Mouse (Mus musculus): ENCODE measurements at regions not wholly inside any gene's neighbourhood (a gene's known extent, or its start where the extent isn't known, plus 50 kb on each side); places are given as distances from the start of the nearest gene placed in this dataset.

DNA sequence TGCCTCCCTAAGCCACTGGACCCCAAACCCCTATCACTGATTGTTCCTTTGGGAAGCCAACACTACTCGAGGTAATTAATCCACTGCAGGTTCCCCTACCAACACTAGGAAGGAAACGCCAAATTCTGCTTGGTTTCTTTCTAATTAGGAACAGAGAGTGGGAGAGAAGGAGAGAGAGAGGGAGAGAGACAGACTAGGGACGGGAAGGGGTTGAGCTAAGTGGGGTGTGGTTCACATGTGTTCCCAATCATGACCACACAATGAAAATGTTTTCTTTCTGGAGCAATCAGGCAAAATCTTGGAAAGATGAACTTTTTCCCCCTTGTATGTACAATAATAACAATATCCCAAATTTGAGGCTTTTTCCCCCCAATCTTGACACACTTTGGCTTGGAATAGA, 619.3 kb downstream of the Gm826 start:
- ATAC-seq (ENCODE audit: low FRiP score) (no peak), DNase-seq (ENCODE audit: low spot score) (no peak)
- 49% methylated on average over 3 of the region's 3 CpGs for WGBS
- TF ChIP-seq CTCF (IDR thresholded peaks at IDR 0.05), result no peak
- Histone ChIP-seq H3K36me3 (ENCODE audit: insufficient read depth, low read length) (no peaks in the 10 kb centered on the region), H3K4me3 (ENCODE audit: low read depth, low read length) (no peak overlapping the region), H3K4me2 (ENCODE audit: low read depth, low read length, poor library complexity, severe bottlenecking) (no peak overlapping the region), H3K27ac (ENCODE audit: low read depth, low read length) (no peak overlapping the region), H3K4me1 (ENCODE audit: insufficient read depth, low read length) (no peaks in the 10 kb centered on the region), H3K27me3 (ENCODE audit: insufficient read depth, low read length) (no peaks in the 10 kb centered on the region), H3K9me3 (ENCODE audit: low read length) (no peaks in the 10 kb centered on the region), H3K9ac (replicated peaks; ENCODE audit: low read length, poor library complexity, severe bottlenecking) (no peak overlapping the region)

DNA sequence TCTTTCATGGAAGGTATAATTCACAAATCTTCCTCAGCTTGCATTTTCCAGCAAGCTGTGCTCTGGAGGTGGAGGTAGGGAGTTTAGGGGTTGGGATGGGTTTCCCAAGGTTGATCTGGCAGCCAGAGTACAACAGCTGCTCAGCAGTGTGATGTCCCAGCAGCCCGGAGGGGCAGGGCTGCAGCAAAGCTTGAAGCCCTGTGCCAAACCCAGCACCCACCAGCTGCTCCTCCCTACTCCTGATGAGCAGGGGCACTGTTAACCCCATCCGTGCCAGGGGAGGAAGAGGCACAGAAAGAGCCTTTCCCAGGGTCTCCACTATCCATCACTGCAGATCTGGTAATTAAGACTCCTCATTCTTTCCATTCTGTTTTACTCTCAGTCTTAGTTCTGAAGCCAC, 615.2 kb downstream of the Gm826 start:
- H3K36me3 ChIP-seq (ENCODE audit: insufficient read depth, low read length), result no peaks in the 10 kb centered on the region
- TF ChIP-seq CTCF (IDR thresholded peaks at IDR 0.05), result no peak
- DNase-seq (ENCODE audit: low spot score), result peak; percentile 78
- H3K4me1 ChIP-seq (ENCODE audit: insufficient read depth, low read length), result no peaks in the 10 kb centered on the region
- WGBS, result 40% methylated on average over 2 of the region's 2 CpGs
- no peak overlapping the region for H3K9ac ChIP-seq (replicated peaks; ENCODE audit: low read length, poor library complexity, severe bottlenecking)
- no peak overlapping the region for H3K4me2 ChIP-seq (ENCODE audit: low read depth, low read length, poor library complexity, severe bottlenecking)
- no peaks in the 10 kb centered on the region for H3K27me3 ChIP-seq (ENCODE audit: insufficient read depth, low read length)
- no peak overlapping the region for H3K4me3 ChIP-seq (ENCODE audit: low read depth, low read length)
- no peak overlapping the region for H3K27ac ChIP-seq (ENCODE audit: low read depth, low read length)
- no peaks in the 10 kb centered on the region for H3K9me3 ChIP-seq (ENCODE audit: low read length)
- no peak for ATAC-seq (ENCODE audit: low FRiP score)

DNA sequence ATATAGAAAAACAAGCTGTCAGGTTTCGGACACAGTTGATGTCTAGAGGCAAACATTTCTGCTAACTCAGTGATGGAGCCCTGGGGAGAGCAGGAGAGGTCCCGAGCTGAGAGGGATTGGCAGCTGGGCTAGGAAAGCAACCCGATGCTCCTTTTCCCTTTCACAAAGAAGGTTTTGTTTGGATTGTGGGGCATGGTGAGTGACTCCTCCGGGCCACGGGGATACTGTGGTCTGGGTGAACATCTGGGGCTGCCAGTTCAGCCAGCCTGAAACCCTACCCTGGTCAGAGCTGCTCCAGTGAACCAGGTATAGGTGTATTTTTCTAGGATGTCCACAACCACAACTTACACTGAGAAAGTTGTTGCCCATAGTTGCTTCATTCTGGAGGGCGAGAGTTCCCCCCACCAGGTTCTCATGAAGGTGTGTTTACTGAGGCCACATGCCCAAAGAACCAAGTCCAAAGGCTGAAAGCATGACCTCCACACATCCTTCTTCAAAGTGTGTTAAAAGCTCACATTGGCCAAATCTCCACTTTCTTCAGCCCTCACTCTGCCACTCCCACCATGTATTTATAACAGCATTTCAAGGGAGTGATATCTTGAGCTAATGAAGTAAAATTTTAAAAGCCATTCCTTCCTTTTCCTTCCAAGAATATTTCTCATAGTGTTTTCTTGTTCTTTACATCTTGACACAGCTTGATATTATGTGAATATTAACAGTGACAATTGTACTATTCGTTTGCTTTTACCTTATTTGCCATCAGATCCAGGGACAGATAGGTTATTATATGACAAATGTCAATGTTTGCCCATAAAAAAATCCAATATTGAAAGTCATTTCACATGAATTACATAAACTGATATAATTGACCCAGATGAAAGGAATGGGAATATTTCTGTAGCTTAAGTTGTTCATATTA, 608.5 kb downstream of the Gm826 start:
- WGBS, result 42% methylated on average over 7 of the region's 7 CpGs
- no peak for ATAC-seq (ENCODE audit: low FRiP score)

DNA sequence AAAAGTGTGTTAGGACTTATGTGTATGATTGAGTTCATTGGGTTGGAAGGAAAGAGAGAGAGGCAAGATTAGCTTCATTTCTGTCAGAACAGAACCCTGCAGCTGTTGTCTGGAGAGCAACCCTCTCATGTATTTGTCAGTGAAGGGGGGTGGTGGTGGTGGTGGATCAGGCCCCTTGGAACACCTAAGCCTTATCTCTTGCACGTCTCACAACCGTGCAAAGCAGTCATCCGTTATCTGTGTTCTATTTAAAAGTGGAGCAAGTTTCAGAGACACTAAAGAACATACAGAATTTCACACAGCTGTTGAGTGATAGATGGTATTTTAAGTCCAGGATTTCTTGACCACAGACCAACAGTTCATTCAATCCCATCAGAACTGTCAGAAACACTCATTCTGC, 604.7 kb downstream of the Gm826 start:
- no peak for DNase-seq (ENCODE audit: low spot score)
- Histone ChIP-seq H3K9me3 (ENCODE audit: low read length) (no peaks in the 10 kb centered on the region), H3K36me3 (ENCODE audit: insufficient read depth, low read length) (no peaks in the 10 kb centered on the region), H3K27me3 (ENCODE audit: insufficient read depth, low read length) (no peaks in the 10 kb centered on the region), H3K27ac (ENCODE audit: low read depth, low read length) (no peak overlapping the region), H3K4me1 (ENCODE audit: insufficient read depth, low read length) (no peaks in the 10 kb centered on the region; the same call in 1 of the 2 replicates), H3K4me3 (ENCODE audit: low read depth, low read length) (no peak overlapping the region), H3K4me2 (ENCODE audit: low read depth, low read length, poor library complexity, severe bottlenecking) (no peak overlapping the region), H3K9ac (replicated peaks; ENCODE audit: low read length, poor library complexity, severe bottlenecking) (no peak overlapping the region)
- WGBS, result 89% methylated on average over 3 of the region's 3 CpGs
- TF ChIP-seq CTCF (IDR thresholded peaks at IDR 0.05), result no peak
- no peak for ATAC-seq (ENCODE audit: low FRiP score)

More for the DNA sequence above, 608.5 kb downstream of the Gm826 start:
- Histone ChIP-seq H3K36me3 (ENCODE audit: insufficient read depth, low read length) (no peaks in the 10 kb centered on the region), H3K27ac (ENCODE audit: low read depth, low read length) (no peak overlapping the region), H3K4me2 (ENCODE audit: low read depth, low read length, poor library complexity, severe bottlenecking) (no peak overlapping the region), H3K4me1 (ENCODE audit: insufficient read depth, low read length) (no peaks in the 10 kb centered on the region), H3K9ac (replicated peaks; ENCODE audit: low read length, poor library complexity, severe bottlenecking) (no peak overlapping the region), H3K4me3 (ENCODE audit: low read depth, low read length) (no peak overlapping the region), H3K9me3 (ENCODE audit: low read length) (no peaks in the 10 kb centered on the region), H3K27me3 (ENCODE audit: insufficient read depth, low read length) (no peaks in the 10 kb centered on the region)
- no peak for DNase-seq (ENCODE audit: low spot score)
- TF ChIP-seq CTCF (IDR thresholded peaks at IDR 0.05), result no peak

DNA sequence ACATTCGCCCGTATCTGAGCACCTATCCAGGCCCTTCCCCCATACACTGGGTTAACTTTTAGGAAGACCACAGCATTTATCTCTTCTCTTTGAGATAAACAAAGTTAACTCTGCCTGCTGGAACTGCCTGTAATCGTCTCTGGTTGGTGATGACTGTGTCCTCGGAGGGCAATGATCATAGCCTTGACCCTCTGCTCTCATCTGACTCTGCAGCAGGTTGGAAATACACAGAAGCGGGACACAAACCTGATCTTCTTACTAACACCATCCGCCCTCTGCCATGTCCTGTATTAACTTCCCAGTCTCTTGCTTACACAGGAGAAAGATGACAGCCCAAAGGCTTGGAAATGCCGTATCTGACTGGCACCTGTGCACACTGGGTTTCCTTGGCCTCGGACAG, 603.7 kb downstream of the Gm826 start:
- 91% methylated on average over 8 of the region's 8 CpGs for WGBS
- H3K4me3 ChIP-seq (ENCODE audit: low read depth, low read length), result no peak overlapping the region
- H3K27ac ChIP-seq (ENCODE audit: low read depth, low read length), result no peak overlapping the region

DNA sequence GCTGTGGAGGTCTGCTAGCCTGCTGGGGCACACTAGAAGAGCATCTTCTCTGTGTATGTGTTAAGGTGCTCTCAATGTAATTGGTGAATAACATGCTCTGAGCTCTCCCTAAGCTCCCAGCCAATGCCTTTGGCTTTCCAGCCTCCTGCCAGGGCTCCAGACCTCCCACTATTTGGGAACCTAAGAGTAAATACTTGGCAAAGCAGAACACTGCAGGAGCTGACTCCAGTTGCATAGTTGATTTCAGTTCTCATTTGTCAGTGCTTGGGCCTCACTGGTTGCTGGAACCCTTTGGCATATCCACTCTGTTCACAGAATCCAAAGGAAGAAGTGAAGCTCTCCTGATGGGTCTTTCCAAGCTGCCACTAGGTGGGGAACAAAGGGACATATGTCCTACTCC, 602.7 kb downstream of the Gm826 start:
- no peak overlapping the region for H3K4me2 ChIP-seq (ENCODE audit: low read depth, low read length, poor library complexity, severe bottlenecking)
- H3K9me3 ChIP-seq (ENCODE audit: low read length), result no peaks in the 10 kb centered on the region
- no peak overlapping the region for H3K4me3 ChIP-seq (ENCODE audit: low read depth, low read length)
- DNase-seq (ENCODE audit: low spot score), result no peak
- no peak overlapping the region for H3K27ac ChIP-seq (ENCODE audit: low read depth, low read length)
- H3K9ac ChIP-seq (replicated peaks; ENCODE audit: low read length, poor library complexity, severe bottlenecking), result no peak overlapping the region
- no peak for ATAC-seq (ENCODE audit: low FRiP score)
- TF ChIP-seq CTCF (IDR thresholded peaks at IDR 0.05), result no peak
- no peaks in the 10 kb centered on the region; the same call in 1 of the 2 replicates for H3K4me1 ChIP-seq (ENCODE audit: insufficient read depth, low read length)
- H3K36me3 ChIP-seq (ENCODE audit: insufficient read depth, low read length), result no peaks in the 10 kb centered on the region
- no peaks in the 10 kb centered on the region for H3K27me3 ChIP-seq (ENCODE audit: insufficient read depth, low read length)

More for the DNA sequence above, 603.7 kb downstream of the Gm826 start:
- no peaks in the 10 kb centered on the region for H3K36me3 ChIP-seq (ENCODE audit: insufficient read depth, low read length)
- H3K9ac ChIP-seq (replicated peaks; ENCODE audit: low read length, poor library complexity, severe bottlenecking), result no peak overlapping the region
- H3K9me3 ChIP-seq (ENCODE audit: low read length), result no peaks in the 10 kb centered on the region
- H3K4me1 ChIP-seq (ENCODE audit: insufficient read depth, low read length), result no peaks in the 10 kb centered on the region; the same call in 1 of the 2 replicates
- H3K27me3 ChIP-seq (ENCODE audit: insufficient read depth, low read length), result no peaks in the 10 kb centered on the region
- ATAC-seq (ENCODE audit: low FRiP score) (no peak), DNase-seq (ENCODE audit: low spot score) (no peak)
- no peak for TF ChIP-seq CTCF (IDR thresholded peaks at IDR 0.05)
- no peak overlapping the region for H3K4me2 ChIP-seq (ENCODE audit: low read depth, low read length, poor library complexity, severe bottlenecking)

All from midbrain, postnatal 0 days (tissue).